Mouse (Mus musculus) cerebellum, postnatal 4 days (tissue): ENCODE data around the gene Ank3.

Source experiments
- DNase-seq, 2 experiments: peaks; one replicate each; pipeline ENCODE4 v3.0.0; 2022; ENCODE audit warnings: low spot score in 2 of 2, mixed read lengths in 1 of 2

Ank3 gene

GRCm38 (mm10) chr10:69829236-69829635, 430.7 kb downstream of the Ank3 start:
- DNase-seq, result no peak

- DNase-seq, result no peak
Observed at GRCm38 (mm10) chr10:69831568-69831967, 433.0 kb downstream of the Ank3 start.

DNA sequence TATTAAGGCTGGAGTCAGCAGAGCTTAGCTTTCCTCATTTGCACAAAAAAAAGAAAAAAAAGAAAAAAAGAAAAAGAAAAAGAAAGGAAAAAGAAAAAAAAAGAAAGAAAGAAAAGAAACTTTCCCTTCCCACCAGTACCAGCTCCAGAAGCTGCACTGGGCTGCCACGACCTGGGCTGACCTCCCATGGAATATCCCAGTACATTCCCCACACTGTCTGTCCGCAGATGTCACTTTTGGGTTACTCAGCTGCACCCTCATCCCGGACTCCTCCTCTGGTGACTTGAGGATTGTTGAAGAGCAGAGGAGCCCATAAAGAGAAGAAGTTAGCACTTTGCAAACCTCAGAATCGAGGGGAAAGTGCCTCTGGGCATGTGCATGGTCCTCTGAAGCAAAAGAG, 433.7 kb downstream of the Ank3 start:
- no peak for DNase-seq

- no peak for DNase-seq
Observed at GRCm38 (mm10) chr10:69832822-69833221, 434.2 kb downstream of the Ank3 start.

- no peak for DNase-seq
Observed at GRCm38 (mm10) chr10:69834700-69835099, 436.1 kb downstream of the Ank3 start.

DNA sequence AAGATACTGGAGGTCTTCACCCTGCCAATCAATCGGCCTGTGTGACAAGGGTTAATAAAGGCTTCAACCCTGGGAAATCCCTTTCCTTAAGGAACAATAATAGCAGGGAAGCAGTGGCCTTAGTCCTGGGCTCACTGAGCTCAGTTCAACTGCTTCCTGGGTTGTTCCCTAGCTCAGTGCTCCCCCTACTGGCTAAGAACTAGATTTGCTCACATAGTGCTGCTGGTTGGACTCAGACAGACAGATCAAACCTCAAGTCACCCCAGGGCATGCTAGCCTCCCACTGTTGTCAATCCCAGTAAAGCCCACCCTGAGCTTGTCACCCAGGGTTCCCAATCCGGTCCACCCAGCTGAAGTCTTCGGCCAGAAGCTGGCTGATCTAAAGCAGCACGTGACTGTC, 447.2 kb downstream of the Ank3 start:
- peak in 1 of 2 experiments; percentile 13 for DNase-seq

DNA sequence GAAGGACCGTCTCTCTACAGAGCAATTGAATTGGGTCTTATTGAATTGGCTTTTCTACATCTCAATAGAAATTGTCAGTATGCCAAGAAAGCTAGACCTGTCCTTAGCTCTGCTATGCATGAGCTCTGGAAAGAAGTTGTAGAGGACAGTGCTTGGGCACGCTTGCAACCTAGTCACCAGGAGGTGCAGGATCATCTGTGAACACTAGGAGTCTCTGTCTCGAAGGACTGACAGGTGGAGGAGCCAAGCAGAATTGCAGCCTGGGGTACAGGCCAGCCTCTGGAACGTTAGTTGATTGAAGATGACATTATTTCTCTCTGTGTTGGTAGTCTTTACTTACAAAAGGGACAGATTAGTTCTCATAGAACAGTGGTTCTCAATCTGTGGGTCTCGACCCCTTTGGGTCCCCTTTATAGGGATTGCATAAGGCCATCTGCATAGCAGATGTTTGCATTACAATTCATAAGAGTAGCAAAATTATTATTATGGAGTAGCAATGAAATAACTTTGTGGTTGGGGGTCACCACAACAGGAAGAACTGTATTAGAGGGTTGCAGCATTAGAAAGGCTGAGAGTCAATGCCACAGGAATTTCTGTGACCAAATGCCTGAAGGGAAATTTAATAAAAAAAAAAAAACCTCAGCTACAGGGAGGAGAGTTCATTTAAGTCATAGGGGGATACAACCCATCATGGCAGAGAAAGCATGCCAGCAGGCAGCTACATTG, 454.0 kb downstream of the Ank3 start:
- DNase-seq, result no peak

GRCm38 (mm10) chr10:69854587-69855185, 456.1 kb downstream of the Ank3 start:
- no peak for DNase-seq

- no peak for DNase-seq
Observed at GRCm38 (mm10) chr10:69858011-69858410, 459.4 kb downstream of the Ank3 start.

DNA sequence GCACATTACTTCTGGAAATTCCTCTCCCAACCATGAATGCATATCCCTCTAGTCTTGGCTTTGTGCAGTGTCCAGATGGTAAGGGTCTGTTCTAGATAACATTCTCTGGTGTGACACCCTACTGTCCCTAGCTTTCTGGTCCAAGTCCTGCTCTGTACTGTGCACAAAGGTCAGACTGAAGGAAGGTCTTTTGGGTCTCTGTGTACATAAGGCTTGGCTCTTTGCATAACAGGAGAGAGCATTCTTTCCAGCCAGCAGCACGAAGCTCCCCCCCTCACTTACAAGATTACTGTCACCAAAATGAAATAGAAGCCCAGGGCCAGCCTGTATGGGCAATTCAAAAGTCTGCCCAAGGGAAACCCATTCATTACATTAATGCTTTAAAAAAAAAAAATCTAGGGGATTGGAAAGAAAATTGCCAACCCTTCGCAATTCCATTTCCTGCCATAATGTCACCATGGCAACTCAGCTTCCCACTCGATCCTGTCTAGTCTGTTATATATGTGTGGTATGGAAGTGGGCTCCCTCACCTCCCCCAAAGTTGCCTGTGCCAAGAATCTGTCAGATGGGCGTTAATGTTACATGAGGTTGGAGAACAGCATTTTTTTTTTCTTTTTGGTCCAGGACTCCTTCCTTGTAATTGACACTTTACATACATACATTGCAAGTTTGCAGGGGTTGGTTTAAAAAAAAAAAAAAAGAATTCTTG, 460.5 kb downstream of the Ank3 start:
- DNase-seq, result peak in 1 of 2 experiments; percentile 27

- DNase-seq, result no peak
Observed at GRCm38 (mm10) chr10:69859848-69860479, 461.4 kb downstream of the Ank3 start.

DNA sequence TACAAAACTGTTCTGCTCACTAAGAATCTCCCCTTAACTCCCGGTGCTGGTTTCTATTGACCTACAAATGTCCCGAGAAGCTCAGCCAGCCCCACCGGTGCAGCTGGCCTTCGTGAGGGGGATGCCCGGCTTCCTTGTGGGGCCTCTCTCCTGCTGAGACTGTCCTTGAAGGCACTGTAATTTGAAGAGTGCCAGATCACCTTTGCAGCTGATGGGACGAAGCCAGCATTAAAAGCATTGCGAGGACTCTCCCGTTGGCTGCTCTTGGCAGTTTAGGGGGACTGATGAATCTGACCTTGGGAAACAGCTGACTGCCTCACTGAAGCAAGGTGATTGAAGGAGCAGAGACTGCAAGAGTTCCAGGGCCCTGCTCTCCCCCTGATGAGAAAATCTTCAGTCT, 464.3 kb downstream of the Ank3 start:
- DNase-seq, result no peak

DNA sequence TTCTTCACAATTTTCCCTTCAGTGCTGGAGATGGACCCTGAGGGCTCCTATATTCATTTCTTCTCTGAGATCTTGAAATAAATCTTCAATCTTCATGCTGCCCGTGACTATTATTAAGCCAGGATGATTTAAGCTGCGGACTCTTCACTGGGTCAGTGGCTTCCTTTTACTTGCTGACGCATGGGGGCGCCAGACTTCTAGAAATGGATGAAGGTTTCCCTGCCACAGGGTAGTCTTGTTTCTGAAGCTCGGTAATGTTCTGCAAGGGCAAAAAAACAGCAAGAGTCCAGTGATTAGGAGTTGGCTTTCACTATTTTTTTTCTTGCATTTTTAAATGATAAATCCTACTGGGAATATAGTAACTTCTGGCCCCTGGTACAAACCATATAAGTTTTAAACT, 471.8 kb downstream of the Ank3 start:
- peak; percentile 60 to 73 for DNase-seq

DNA sequence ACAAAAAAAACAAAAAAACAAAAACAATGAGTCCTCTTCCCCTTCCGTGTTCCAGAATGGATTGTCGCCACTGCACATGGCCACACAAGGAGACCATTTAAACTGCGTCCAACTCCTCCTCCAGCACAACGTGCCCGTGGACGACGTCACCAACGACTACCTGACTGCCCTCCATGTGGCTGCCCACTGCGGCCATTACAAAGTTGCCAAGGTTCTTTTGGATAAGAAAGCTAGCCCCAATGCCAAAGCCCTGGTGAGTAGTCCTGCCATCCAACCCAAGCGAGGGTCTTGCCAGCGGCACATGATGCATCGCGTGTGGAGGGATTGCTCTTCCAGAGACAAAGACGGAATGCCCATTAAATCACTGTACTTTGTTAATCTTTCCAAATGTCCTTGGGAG, 472.4 kb downstream of the Ank3 start:
- peak in 1 of 2 experiments; percentile 13 for DNase-seq

DNA sequence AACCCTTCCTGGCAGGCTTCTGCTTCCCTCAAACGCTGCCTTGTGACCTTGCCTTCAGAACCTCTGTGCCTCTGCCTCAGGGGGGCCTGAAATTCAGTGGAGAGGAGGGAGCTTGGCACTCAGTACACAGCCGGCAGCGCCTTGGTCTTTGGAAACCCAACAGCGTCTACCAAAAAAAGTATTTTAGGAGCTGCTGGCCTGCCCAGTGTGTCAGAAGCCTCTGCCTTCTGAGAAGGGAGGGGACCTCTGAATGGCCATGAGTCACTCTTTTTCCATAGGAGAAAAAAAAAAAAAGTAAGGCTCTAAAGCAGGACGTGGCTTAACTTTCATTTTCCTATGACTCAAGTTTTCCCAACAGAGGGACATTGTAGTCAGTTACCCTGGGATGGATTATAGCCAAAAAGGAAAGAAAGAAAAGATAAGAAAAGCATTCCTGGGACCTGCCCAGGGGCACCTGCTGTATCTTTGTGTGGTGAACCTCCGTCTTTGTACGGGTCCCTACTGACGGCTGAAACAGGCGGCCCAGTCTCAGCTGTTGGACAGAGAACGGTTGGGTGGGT, 473.7 kb downstream of the Ank3 start:
- DNase-seq, result no peak

DNA sequence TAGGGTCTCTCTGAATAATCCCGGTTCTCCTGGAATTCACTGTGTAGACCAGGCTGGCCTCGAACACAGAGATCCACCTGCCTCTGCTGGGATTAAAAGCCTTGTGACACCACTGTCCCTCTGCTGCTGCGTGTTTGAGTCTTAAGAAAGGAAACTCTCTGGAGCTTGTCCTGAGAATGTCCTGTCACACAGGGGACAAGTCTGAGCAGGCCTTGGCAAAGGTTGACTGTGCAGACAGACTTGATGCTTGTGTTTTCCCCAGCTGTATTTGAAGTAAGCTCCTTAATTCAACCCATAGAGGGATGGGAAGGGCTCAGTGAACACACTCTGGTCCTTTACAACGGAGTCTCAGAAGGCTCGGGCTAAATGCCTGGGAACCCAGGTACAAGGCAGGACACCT, 474.3 kb downstream of the Ank3 start:
- no peak for DNase-seq

DNA sequence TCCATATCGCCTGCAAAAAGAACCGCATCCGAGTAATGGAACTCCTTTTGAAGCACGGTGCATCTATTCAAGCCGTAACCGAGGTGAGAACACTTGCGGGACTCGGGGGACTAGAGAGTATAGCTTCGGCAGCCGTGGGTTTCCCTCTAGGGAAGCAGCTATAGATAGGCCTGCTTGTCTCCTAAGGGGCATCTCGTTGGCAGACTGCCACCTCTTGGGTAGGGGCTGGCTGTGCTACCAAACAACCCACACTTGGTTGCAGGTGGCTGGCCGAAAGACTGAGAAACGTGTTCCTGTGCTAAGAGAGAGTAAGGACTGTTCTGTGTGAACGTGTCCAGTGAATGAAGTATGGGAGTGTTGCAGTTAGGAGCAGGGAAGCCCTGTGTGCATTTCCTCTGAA, 476.2 kb downstream of the Ank3 start:
- DNase-seq, result no peak

- no peak for DNase-seq
Observed at GRCm38 (mm10) chr10:69883935-69884680, 485.5 kb downstream of the Ank3 start.

DNA sequence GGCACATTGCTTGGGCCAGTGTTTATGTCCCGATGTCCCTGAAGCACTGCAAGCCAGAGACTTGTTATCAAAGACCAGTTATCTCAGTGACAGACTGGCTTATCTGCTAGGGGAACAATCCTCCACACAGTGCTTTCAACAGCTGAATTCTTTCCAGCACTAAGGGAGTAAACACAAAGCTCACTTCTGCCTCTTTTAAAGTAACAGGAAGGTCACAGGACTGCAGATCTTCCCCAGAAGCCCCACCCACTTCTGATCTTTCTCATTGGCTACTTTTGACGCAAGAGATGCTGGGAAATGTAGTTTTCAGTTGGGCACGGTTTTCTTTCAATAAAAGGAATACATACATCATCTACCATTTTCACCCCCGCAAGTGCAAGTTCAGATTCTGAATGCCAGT, 489.8 kb downstream of the Ank3 start:
- DNase-seq, result no peak

DNA sequence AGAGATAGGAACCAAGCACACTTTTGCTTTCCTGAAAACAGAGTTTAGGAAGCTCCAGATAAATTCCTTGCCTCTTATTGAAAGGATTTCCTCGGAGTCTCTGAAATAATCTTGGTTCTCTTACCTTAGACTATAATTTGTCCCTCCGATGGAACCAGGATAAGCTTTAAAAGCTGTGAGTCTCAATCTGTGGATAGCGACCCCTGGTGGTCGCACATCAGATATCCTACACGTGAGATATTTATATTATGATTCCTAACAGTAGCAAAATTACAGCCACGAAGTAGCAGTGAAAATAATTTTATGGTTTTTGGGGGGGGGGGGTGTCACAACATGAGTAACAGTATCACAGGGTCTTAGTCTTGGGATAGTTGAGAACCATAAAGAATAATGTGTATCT, 491.2 kb downstream of the Ank3 start:
- peak in 1 of 2 experiments; percentile 51 for DNase-seq

DNA sequence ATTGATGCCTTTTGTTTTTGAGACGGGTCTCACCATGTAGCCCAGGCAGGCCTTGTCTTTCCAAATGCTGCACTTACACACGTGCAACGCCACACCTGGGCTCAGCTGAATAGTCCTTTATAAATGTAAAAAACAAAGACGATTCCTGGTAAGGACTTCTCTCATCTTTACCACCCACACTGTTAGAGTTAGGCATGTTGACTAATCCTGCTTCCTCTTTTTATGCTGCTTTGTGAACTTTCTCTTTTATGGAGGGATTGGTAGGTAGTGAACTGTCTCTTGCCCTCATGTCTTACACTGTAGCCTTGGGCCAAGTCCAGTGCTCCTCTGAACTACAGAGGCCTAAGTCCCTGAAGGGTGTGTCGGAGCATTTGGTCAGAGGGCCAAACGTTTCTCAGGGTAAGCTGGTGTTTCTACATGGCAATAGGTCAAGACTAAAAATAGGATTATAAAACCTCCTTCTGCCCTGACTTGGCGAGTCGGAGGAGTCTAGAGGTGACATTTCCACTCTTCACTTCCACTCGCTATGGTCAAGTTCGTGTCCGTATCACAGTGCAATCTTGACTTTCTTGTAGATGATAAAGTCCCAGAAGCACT, 491.9 kb downstream of the Ank3 start:
- no peak for DNase-seq
